Mouse (Mus musculus) lung, adult 18-20 months (tissue): ENCODE results near the gene Gm38392.
"Not testable (repeated sequence)": the region's sequence is repeated elsewhere in the genome, so short reads cannot be mapped to it uniquely, and the experiment has no call there.

Source experiments
- DNase-seq, 2 experiments: peaks; one replicate each; pipeline ENCODE4 v3.0.0; 2022; ENCODE audit warnings: mixed read lengths in 2 of 2

The Gm38392 gene

DNA sequence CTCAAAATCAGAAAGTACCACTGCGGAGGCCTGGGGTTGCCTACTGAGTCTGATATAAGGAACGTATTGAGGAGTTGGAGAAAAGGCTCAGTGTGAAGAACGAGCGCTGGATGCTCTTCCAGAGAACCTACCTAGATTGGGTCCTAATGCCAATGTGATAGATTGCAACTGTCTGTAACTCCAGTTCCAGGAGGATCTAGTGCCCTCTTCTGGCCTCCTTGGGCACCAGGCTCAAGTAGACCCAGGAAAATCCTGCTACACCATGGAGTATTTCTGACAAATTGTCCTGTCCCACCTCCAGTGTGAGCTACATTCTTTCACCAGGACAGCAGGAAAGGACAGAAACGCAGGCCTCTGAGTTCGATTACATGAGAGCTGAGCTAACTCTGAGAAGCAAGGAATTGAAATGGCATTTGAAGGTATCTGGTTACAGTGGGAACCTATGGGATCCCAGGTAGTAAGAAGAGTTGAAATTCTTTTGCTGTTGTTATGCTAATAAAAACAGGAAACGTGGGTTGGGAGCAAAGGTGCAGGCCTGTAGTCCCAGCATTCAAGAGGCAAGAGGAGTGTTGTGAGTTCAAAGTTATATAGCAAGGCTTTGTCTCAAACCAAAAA lies 10.4 kb downstream of the Gm38392 start:
- peak; percentile 17 to 55 for DNase-seq

DNA sequence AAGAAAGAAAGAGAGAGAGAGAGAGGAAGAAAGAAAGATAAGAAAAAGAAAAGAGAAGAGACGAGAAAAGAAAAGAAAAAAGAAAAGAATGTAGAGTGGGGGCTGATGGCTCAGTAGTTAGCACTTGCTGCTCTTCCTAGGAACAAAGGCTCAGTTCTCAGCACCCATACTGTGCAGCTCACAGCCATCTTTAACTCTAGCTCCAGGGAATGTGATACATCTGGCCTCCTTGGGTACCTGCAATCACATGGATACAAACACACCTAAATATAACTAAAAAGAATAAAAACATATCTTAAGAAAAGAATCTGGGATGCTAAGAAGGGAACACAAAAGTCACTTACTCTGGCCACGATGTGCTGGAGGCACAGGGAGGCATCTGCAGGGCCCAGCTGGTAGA lies 10.9 kb downstream of the Gm38392 start:
- DNase-seq, result no peak

DNA sequence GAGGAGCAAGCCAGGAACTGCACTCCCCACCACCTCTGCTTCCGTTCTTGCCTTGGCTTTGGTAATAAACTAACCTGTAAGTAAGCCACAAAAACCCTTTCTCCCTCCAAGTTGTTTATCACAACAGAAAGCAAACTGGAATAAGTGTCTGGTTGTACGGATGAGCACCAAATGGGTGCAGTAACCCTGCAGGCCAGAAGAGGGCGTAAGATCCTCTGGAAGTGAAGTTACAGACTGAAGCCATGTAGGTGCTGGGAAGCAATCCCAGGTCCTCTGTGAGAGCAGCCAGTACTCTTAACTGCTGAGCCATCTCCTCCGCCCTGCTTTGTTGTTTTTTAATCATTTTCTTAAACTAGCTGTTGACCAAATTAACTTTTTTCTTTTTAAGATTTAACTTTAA lies 13.0 kb downstream of the Gm38392 start:
- DNase-seq, result no peak

DNA sequence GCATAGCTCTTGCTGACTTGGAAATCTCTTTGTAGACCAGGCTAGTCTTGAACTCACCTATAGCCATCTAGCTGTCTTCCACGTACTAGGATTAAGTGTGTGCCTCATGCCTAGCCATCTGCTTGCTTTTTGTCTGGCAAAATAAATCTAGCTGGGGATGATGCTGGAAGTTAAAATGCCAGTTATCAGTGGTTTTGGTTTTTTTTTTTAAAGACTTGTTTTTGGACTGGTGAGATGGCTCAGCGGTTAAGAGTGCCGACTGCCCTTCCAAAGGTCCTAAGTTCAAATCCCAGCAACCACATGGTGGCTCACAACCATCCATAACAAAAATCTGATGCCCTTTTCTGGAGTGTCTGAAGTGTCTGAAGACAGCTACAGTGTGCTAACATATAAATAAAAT lies 15.2 kb downstream of the Gm38392 start:
- no peak for DNase-seq

DNA sequence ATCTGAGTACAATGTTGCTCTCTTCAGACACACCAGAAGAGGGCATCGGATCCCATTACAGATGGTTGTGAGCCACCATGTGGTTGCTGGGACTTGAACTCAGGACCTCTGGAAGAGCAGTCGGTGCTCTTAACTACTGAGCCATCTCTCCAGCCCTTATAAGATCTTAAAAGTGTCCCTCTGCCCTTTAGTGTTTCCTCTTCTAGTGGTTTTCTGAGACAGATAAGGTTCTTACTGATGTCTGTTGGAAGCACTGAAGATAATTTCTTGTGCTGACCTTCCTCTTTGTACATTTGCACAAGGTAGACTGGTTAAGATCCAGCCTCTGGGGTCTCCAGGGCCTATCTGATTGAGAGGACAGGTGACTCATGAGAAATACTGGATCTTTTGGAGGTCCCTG lies 15.7 kb downstream of the Gm38392 start:
- DNase-seq, result not testable (repeated sequence)

DNA sequence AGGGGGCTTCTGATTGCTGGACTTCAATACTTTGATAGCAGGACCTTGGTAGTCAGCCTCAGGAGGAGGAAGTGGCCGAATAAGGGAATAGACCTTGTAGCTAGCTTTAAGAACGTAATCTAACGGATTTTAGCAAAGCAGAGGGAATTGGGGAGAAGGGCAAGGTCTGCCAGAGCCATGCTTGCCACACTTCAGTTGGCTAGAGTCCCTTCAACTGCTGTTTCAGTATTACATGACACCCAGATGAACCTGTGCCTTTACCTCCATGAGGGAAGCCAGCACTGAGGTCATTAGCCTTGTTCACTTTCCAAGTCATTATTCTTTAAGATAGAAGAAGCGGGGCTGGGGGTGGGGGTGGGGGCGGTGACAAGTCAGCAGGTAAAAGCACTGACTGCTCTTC lies 18.0 kb downstream of the Gm38392 start:
- no peak for DNase-seq

DNA sequence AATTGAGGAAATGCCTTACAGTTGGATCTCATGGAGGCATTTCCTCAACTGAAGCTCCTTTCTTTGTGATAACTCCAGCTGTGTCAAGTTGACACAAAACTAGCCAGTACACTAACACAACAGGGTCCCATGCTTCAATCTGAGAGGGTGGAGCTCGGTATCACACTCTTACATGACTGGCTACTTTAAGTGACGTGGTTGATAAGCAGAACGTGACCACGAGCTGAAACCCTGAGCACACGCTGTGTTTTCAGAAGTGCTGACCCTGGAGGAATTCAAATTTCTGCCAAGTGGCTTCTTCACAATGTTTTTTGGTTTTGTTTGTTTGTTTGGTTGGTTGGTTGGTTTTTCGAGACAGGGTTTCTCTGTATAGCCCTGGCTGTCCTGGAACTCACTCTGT lies 19.0 kb downstream of the Gm38392 start:
- DNase-seq, result not testable (repeated sequence)

DNA sequence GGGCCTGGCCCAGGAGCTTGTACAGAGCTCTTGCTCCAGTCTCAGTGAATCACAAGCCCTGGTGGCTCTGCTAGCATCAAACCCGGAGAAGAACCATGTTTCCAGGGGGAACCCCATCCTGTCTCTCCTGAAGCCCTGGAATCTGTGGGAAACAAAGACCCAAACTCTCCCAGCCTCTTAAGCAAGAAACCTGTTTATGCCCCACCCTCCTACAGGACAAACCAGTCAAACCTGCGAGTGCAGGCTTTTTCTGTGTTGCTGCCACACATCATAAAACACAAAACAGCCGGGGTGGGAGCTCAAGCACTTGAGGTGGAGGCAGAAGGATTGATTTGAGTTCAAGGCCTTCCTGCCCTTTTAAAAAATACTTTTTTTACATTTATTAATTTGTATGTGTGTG lies 24.7 kb downstream of the Gm38392 start:
- peak; percentile 14 to 50 for DNase-seq

DNA sequence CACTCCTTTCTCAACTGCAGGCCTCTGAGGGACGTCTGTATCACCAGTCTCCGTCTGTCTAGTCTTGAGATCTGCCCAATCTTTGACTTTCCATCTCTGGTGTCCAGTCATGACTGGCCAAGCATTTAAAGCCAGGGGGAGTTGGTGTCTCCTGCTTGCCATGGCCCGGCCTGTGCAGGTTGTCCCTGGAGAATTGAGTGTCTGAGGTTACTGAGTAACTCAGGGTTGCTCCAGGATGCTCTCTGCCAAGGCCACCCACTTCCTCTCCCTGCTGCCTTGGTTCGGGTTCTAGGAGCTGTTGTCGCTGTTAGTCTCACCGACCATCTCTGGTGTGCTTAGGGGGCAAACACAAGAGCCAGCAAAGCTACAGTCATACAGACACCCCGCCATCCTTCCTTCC lies 30.6 kb downstream of the Gm38392 start:
- no peak for DNase-seq

DNA sequence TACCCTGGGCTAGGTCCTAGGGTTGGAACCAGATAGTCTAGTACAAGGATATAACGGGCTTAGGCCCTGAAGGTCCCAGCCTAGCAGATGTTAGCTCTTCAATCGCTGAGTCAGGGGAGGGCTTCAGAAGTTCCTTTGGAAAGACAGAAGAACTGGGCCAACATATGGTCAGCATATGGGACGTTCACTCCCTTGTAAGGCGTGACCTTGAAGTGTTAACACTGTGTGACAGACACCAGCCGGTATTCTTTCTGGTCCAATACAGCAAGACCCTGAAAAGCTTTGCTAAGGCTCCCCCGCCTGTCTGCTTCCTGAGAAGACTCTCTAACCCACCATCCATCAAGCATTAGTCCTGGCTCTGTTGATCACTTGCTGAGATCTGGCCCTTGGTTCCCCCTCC lies 31.1 kb downstream of the Gm38392 start:
- no peak for DNase-seq

DNA sequence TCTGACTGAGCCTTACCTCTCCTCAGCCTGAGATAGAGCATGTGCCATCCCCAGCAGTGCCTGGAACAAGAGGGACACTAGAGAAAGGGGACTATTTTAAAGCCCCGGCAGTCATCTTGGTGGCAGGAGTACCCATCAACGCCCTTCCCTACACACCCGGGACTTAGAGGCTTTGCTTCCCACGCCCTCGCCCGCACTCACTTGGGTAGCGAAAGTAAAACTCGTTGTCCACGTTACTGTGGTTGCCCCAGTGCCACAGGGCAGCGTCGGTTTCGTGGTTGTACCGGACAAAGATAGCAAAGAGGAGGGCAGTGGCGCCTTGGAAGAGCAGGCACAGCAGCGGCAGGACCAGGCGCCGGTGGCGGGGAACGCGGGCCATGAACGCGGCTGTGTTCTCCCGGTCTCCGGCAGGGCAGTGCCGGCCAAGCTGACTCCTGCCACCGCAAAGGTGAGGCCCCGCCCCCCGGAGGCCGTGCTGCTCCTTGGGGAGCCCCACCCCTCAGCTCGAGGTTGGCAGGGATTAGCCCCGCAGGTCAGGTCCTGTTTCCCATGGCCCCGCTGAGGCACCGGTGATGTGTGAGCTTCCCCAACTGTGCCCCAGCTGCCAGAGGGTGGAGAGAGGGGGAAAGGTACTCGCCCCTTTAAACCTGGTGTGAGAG lies 32.6 kb downstream of the Gm38392 start, which contains the start of gene Rhbg:
Gene Rhbg (minus strand): TSS at position 442 of the 659 bp plus-strand sequence.
- DNase-seq, result peak; percentile 84 to 89

DNA sequence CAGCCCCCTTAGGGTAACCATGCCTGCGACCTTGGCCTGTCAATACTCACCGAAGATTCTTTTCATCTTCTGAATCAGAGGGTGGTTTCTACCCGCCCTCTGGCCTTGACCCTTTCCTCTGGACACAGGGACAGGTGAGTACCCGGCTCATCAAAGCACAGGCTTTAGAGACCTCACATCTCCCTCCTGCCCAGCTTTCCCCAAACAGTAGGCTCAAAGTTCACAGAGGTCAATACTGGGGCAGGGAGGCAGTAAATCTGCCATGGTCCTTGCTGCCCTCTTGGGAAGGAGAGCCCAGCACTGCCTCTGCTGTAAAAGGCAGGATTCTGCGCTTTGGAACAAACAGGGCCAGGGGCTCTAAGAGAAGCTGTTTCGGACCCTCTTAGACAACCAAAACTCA lies 34.3 kb downstream of the Gm38392 start:
- DNase-seq, result no peak

DNA sequence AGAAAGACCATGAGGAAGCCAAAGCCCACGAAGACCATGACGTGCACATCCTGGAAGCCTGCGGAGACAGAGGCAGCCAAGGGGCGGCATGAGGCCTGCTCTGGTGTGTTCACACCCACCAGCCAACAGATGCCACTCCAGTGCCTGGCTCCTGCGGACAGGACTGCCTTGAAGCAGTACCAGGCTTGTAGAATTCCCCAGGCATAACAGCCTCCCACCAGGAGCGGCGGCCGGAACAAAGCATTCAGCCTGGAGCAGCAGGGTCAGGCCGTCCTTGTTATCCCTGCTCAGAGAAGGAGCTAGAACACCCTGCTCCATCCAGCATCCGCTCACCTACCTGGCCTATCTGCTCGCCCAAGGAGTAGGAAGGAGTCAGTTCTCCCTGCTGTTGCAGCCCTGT lies 38.6 kb downstream of the Gm38392 start:
- DNase-seq, result no peak

DNA sequence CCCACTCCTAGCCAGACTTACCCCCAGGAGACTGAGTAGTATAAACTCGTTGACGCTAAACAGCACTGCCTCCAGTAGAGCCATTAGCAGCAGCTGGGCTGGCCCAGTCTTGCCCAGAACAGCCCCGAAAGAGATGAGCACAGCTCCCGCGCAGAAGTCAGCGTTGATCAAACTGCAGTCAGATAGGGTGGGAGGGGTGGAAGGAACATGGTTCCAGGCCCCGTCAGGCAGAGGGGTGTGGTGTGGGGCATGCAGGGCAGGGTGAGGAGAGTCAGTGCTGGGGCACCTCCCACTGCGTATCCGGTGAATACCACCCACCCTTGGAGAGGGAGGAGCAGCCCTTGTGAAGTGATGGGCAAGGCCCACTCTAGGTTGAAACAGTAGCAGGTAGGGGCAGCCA lies 39.3 kb downstream of the Gm38392 start:
- DNase-seq, result no peak

DNA sequence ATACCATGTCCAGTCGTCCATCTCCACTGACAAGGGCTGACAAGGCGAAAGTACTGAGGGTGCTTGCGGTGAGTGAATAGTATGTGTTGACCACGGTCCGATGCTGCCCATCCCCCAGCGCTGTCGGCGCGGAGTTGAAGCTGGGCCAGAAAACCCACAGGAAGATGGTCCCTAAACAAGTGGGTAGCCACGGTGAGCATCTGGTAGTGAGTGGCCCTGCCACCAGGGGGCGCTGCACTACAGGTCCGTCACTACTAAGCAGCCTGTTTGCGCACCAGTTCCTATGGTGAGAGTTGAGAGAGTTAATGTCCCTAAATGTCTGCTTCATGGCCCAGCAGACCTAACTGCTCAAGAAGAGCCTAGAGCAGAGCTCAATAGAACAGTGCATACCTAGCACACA lies 41.2 kb downstream of the Gm38392 start:
- peak; percentile 52 to 65 for DNase-seq

DNA sequence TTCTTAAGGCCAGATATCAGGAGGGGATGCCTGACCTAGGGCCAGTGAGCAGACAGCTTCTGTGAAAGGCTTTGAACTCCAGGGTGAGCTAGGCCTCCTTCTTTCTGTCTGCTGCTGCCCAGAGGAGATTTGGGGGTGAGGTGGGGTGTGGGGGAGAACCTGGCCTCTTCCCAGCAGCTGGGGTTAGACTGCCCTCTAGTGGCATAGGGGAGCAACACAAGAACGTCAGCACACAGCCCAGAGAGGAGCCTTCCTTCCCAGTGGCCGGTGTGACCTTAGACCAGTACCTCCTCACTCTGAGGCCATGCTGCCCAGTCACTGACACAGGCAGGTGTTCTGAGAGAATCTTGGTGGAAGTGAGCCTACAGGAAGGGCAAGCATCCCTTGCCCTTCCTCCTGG lies 42.9 kb downstream of the Gm38392 start:
- DNase-seq, result peak; percentile 29 to 37

DNA sequence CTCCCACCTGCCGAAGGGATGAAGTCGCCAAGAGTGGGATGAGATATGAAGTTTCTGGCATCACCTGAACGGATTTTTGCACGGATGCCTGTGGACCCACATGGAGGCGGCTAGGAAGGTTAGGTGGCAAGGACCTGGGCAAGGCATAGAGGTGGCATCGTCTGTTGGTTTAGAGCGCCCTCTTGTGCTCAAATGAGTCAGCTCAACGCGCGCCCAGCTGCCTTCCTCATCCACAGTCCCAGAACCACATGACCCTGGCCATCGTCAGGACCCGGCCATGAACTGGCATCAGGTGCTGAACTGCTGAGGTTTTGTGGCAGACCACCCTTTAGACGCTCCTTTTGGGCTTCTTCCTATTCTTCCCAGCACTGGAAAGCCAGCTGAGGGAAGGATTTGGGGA lies 44.5 kb downstream of the Gm38392 start:
- DNase-seq, result peak; percentile 64 to 70

DNA sequence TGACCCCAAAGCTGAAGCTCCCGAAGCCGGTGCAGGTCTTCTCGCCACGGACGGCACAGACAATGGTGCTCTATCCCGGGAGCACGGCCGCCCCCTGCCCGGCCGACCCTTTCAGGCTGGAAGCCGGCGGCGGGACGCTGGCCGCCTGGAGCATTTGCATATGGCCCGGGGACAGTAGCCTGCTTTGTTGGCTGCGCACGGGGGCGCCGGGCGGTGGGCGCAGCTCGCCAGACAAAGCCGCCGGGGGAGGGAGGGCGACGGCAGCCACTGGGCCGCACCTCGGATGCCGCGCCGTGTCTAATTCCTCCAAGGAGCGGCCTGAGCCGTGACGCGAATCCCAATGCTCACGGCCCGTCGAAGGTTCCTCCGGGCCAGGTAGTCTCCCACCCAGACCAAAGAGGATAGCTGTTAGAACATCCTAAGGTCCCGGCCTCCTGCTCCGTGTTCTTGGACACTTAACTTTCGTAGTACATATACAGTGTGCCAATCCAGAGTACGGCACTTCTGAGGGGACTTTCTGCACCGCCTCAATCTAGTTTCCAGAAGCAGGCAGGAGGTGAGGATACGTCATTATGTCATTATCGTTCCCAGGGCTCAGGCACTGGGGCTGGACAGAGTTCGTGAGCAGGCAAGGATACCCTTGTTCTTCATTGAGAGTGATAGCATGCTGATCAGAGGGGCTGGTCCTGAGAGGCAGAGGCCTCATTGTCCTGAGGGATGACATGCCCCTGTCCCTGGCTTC lies 45.8 kb downstream of the Gm38392 start:
- no peak for DNase-seq

DNA sequence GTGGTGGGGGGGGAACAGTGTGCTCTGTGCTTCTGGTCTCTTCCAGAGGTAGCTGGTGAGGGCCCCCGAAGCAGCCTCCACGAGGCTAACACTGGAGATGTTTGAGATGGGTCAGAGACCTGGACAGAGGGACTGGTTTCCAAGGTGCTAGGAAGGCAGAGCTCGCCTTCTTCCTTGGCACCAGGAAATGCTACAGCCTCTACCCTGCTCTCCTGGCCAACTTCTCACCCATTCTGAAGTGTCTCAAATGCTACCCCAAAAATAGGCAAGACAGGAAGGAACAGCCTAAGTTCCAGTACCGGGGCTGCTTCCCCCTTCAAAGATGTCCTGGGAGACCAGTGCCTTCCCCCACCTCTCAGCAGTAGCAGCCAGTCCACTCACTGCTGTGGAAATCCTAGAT lies 47.6 kb downstream of the Gm38392 start:
- DNase-seq, result no peak

DNA sequence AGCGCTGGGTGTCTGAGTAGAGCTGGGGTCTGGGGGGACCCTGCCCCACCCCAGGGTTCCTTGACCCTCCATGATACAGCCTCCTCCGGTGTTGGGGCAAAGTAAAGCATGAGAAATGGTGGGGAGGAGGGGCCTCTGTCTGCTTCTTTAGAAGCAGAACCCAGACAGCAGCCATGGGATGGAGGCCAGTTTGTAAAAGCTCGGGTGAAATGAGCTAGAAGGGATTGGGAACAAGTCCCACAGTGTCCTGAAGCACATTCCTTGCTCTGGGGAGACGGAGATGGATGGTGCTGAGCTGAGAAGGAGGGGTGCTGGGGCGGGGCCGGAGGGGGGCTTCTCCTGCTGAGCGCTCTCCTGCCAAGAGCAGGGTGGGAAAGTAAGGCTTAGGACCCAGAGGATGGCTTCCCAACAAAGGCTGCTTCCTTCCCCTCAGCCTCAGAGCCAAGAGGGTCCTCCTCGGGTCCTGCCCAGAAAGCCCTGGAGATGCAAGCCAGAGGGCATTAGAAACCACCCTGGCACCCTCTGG lies 48.1 kb downstream of the Gm38392 start:
- DNase-seq, result no peak

DNA sequence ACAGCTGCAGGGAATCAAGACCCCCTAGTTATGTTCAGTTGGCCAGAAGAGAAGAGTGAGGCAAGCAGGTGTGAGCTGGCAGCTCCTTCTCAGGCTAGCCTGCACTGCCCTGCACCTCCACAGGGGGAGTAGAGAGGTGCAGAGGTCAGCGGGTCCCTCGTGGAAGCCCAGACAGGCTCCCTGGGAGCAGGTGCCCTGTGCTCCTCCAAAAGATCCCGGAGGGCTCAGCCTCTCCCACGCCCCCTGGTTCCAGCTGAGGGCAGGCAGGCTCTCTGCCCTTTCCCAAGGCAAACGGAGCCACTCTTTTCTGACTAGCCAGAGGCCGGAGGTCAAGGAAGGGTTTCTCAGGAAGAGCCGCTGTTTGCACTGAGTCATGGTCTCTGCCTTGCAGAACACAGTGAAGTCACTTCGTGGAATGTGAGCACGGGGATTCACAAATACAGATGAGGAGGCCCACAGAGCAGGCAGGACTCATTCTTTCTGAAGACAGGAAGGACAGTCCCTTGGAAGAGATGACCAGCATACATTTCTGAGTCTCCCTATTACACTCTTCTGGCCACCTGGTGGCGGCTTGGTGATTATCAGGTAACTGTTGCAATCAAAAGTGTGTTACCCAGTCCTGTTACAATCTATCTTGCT lies 49.3 kb downstream of the Gm38392 start:
- peak in 1 of 2 experiments; percentile 34 for DNase-seq

DNA sequence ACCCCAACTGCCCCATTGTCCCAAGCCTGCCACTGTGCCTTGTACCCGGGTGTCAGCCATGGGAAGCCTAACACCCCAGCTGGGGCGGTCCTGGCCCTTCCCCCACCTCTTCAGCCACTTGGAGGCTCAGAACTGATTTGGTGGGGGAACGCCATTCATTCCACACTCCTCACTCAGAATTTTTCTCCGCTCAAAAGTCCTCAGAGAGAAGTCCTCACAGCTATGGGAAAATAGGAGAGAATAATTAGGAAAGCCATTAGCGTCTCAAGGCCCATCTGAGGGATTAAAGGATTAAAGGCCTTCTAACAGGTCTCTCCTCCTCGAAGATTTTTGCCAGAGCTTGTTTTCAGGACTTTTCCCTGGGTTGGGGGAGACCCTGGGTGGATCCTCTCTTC lies 49.9 kb downstream of the Gm38392 start:
- no peak for DNase-seq

DNA sequence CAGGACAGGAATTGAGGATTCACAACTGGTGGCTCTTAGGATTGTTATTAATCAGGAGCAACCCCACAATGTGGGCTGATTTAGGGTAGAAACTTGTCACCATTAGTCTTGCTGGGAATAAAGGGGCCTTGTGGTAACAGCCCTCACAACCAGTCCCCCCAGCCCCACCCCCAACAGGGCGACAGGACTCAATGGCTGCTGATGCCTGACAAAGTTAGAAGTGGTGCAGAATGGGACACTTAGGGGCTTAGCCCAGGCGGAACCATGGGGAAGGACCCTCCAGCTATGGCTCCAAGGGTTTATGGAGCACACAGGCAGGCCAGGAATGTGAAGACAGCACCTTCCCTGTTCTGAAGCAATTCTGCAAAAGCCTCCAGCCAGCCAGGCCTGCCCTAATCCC lies 51.4 kb downstream of the Gm38392 start:
- no peak for DNase-seq
